Mouse (Mus musculus): Measurements from ENCODE around the gene Nos1.

Nos1 gene

DNA sequence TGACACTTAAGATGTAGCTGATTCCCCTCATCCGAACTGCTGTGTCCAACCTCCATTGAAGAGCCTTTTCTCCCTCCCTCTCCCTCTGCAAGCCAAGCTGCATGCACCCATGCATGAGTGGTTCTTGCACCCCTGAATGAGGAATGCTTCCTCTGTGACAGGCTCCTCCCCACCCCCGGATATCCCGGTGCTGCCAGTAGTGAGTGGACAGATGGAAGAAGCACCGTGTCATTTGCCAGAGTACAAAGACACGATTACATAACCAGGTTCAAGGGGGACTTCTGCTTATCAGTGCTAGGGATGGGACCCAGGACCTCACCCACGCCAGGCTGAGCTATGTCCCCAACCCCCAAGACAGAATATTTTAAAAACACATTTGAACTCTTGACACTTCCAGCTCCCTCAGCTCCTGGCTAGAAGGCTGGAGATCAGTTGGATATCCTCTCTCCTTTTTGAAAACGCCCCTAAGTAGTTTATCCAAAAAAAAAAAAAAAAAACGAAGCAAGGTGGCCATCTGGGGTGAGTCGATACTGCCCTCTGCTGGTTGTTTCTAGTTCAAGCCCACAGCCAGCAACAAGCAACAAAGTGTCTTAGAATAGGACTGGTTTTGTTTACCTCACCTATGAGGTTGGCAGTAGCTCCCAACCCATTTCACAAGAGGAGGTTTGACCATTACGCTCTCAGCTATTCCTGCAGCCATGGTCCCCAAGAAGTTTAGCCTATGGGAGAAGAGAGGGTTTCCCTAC is 175.0 kb downstream of the Nos1 start:
- DNase-seq (ENCODE audit: low read depth, low spot score) = peak; percentile 77

DNA sequence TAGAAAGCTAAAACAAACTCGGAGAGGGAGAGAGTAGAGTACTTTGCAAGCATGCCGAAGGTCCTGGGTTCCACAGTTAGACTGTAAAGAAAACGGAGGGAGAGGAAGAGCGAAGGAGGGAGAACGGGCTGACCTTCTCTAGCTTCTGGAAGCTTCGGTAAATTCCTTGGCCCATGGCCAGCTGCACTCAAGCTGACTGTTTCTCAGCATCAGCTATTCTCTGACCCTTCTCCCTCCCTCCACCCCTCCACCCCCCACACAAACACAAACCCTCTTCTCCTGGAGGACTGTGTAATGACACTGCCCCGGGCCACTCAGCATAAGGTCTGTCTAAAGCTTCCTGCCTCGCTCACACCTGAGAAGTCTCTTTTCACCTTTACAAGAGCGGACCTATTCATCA is 183.9 kb downstream of the Nos1 start:
- no peak for DNase-seq (ENCODE audit: low read depth, low spot score)

DNA sequence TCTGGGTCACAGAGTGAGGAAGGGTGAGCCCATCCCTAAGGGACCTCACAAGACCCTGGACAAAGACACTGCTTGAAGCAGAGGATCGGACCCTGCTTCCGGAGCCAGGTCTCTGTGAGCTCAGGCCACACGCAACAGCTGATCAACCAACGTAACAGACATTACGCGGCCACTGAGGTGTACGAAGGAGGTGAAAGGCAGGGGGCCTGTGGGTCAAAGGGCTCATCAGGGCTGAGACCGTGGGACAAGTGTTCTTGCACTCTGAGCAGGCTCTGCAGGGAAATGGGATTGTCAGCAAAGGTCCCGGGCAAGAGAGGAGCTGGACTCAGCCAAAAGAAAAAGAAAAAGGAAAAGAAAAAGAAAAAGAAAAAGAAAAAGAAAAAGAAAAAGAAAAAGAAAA is 186.1 kb downstream of the Nos1 start:
- DNase-seq (ENCODE audit: low read depth, low spot score) = no peak

DNA sequence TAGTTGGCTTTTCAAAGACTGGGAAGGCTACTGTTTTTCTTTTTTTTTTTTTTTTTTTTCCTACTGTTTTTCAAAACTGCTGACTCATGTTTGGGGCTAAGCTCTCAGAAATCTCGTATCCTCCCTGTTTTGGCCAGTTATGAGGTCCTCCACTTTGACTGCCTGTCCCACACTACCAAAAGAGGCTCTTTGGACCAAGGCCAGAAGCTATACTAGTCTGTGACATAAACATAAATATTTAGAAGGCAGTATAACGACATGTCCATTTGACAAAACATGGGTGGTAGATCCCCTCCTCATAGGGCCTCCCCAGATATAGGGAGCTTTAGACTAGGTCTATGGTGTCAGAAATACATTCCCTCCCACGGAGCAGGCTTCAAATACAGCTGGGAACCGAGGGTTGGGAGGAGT is 186.8 kb downstream of the Nos1 start:
- peak; percentile 57 for DNase-seq (ENCODE audit: low read depth, low spot score)

DNA sequence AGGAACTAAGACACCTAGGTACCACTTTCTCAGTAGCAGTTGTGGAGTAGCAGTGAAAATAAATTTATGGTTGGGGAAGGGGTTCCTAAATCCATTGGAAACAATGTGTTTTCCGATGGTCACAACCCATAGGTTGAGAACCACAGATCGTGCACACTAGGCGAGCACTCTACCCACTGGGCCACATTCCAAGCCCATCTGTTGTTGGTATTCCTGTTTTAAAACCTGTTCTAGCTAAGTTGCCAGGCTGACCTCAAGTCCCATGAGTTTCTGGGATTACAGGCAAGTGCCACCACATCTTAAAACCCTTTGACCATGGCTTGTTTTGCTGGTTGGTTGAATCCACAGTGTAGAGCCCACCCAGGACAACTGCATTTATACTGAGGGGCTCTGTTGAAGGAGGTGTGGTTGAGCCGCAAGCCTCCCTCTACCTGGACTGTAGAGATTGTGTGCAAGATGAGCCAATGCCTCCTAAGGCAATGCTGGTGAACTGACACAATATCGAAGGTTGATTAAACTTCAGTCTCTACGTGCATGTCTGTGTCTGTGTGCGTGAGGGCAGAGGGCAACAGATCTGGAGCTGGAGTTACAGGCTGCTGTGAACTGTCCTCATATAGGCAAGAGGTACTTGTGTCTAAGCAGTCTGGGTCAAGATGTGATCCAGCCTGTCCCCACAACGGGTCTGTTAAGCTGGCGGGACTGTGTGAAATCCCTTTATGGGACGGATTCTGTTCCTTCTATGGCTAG is 189.0 kb downstream of the Nos1 start:
- DNase-seq (ENCODE audit: low read depth, low spot score) = no peak

DNA sequence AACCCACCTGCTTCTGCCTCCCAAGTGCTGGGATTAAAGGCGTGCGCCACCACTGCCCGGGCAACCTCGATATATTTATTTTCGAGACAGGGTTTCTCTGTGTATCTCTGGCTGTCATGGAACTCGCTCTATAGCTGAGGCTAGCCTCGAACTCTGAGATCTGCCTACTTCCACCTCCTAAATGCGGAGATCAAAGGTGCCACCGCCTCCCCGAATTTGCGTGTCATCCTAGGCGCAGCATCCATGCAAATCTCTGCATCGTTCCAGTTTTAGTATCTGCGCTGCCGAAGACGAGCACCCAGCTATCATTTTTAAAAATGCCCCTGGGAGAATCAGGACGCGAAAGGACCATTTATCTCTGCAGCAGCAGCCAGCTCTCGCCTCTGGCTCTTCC is 195.4 kb downstream of the Nos1 start:
- DNase-seq (ENCODE audit: low read depth, low spot score) = no peak

DNA sequence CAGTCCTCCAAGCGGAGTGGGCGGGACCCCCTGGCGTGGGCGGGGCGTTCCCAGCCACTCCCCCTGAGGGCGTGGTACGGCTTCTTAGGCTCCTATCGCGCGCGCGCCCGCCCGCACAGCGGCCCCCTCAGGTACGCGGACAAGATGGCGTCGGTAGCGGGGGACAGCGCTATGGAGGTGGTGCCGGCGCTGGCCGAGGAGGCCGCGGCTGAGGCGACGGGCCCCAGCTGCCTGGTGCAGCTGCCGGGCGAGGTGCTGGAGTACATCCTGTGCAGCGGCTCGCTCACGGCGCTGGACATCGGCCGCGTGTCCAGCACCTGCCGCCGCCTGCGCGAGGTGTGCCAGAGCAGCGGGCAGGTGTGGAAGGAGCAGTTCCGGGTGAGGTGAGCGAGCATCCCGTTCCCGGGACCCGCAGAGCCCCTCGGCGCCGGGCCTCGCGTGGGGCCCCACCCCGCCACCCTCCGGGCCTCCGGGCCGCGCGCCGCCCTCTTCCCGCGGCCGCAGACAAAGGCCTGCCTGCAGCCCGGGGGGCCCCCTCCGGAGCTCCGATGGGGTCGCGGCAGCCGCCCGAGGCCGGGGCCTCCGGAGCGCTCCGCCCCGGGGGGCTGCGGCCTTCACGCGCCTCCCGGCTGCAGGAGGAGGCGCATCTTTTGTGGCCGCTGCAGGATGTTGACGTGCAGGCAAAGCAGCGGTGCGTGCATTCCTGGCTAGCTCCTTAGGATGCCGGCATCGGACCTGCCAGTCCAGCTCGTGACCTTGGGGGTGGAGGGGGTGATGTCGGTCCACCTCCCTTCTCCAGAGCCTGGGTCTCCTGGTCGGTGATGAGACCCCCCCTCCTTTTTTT is 196.0 kb downstream of the Nos1 start, which contains the start of gene Fbxo21:
Gene Fbxo21, plus strand, starts transcription at position 74 of the 844 bp plus-strand sequence.
- DNase-seq (ENCODE audit: low read depth, low spot score) = peak; percentile 93

DNA sequence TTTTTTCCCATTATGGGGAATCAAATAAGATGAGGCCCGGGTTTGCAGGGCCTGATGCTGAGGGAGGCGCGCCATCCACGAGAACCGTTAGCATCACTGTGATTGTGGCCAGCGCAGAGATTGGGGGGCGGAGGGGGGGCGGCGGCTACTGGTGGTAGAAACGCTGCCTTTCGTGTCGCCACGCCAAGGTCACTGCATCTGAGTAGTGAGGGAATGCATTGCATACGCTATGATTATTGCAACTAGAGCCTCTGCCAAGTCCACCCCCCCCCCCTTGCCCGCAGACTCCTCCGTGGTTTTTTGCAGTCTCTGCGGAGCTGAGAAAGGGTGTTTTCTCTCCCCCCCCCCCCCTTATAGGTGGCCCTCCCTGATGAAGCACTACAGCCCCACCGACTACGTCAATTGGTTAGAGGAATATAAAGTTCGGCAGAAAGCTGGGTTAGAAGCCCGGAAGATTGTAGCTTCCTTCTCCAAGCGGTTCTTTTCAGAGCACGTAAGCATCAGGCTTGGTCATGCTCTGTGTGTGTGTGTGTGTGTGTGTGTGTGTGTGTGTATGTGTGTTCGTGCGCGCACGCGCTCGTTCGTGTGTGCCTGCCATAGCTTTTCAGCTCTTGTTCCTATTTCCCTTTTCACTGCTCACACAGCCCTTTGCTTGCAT is 196.8 kb downstream of the Nos1 start:
- DNase-seq (ENCODE audit: low read depth, low spot score) = no peak

DNA sequence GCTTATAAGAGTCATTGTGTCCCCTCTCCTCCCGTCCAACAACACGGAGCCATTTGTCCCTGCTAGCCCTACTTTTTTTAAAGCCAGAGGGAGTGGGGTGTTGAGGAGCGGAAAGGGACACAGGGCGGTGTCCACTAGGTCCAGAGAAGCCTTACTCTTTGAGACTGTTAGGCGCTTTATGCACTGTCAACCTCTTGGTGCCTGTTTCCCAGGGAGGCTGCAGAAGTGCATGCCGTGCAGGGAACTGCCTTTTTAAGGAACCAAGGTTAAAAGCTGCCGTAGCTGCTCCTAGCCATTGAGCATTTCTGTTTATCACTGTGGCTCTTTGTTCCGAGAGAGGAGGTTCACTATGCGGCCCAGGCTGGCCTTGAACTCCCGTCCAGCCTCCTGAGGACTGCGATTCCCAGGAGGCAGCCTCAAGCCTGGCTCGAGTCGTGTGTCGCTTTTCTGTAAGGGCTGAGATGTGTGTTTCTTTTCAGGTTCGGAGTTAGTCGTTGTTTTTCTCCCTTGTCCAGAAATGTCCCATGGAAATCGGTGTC is 197.4 kb downstream of the Nos1 start:
- DNase-seq (ENCODE audit: low read depth, low spot score) = no peak

DNA sequence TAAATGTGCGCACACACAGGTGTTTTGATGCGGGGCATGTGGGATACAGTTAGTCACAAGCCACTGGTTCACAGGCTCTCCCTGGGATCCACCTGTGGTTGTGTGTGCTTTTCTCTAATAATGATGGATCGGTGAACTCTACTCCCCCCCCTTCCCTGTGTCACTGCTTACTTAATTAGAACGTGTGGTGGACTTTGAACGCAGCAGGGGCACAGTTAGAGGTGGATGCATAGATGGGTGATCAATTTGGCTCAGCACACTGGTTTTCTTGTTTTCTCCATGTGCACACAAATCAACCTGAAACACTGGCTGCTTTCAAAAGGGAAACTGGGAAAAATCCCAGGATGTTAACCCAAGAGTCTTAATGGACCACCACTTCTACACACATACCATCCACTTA is 198.2 kb downstream of the Nos1 start:
- DNase-seq (ENCODE audit: low read depth, low spot score) = no peak

DNA sequence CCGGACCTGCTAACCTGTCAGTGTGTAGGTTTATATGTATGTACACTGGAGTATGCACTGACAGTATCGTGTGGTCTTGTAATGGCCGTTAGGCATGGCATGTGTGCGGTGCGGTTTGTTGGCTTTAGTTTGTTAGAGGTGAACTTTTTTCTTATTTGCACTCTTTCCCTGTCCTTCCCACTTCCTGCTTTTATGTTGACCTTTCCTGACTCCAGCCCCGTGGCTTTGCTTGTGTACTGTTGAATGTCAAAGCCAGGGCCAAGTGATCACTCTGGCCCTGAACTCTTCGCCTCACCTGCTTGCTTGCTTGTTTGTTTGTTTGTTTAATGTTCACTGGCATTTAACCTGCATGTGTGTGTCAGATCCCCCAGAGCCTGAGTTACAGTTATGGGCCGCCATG is 200.1 kb downstream of the Nos1 start:
- DNase-seq (ENCODE audit: low read depth, low spot score) = no peak

DNA sequence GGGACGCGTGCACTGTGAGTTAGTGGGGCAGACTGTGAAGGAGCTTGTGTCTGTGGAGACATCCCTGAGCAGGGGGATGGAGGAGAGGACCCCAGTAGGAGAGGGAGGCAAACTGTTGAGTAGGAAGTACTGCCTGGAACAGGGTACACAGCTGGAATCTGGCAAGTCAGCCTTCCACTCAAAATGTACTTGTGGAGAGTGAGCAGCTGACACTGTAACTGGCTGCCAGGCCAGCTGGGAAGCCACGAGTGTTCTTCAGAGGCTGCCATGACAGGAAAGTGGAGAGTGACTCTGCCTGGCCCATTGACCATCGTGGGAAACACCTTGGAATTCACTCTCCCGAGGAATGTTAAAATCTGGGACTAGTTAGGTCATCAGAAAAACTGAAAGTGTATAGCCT is 201.1 kb downstream of the Nos1 start:
- no peak for DNase-seq (ENCODE audit: low read depth, low spot score)

DNA sequence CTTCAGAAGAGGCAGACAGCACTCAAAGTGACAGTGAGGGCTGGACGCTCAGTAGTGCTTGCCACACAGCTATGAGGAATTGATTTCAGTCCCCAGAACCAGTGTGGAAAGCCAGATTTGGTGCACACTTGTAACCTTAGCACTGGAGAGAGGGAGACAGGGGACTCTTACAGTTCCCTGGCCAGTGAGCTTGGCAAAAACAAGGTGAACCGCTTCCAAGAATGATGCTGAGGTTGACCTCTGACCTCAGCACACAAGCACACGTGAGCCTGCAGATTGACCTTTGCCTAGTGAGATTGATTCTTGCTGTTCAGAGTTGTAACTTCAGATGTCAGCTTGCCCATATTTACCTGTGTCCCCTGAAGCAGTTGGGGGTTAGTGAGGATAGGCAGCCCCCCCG is 205.5 kb downstream of the Nos1 start:
- no peak for DNase-seq (ENCODE audit: low read depth, low spot score)

DNA sequence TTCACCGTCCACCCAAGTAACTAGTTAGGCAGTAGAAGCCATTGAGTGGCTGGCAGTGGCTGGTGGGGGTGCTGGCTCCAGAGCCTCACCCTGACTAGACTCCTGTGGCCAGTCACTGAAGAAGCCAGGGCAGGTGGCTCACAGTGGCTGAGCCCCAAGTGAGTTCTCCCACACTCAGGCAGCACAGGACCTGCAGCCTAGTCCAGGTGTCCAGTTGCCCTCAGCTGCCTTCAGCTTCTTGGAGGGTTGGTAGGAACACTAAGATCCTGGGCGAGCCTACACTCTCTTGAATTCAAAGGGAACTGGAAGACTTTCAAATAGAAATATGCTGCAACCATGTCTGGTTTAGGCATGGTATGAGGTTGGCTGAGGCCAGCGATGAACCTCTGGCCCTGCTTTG is 207.1 kb downstream of the Nos1 start:
- no peak for DNase-seq (ENCODE audit: low read depth, low spot score)

DNA sequence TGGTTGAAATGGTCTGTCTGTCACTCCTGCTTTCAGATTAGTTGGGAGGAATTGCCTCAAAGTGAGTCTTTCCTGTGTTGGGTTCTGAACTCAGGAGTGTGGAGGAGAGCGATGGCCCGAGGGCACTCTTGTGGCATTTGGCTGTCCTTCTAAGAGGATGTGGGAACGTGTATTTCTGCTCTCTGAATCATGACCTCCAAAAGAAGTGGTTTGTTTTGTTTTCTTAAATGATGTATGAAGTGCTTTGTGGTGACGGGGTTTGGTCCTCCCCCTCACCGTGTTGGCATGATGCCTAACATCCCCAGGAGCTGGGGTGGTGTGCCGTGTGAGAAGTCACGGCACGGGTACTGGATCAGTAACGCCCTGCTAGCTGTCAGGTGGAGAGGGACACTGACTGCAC is 207.5 kb downstream of the Nos1 start:
- peak; percentile 55 for DNase-seq (ENCODE audit: low read depth, low spot score)

DNA sequence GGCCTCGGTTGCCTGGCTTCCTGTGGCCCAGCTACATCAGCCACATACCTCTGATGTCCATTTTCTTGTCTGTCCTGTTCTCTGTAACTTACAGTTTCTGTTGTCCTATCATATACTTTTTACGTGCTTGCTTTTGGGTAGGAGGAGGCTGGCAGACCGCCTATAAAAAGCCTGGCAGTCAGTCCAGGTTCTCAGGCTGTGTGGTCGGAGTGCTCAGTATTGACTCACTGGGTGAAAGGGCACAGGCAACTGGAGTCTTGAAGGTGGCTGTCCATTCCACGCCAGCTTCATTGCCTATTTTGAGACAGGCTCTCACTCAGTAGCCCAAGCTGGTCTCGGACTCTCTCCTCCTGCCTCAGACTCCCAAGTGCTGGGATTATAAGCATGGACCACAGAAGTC is 208.9 kb downstream of the Nos1 start:
- DNase-seq (ENCODE audit: low read depth, low spot score) = peak; percentile 75

DNA sequence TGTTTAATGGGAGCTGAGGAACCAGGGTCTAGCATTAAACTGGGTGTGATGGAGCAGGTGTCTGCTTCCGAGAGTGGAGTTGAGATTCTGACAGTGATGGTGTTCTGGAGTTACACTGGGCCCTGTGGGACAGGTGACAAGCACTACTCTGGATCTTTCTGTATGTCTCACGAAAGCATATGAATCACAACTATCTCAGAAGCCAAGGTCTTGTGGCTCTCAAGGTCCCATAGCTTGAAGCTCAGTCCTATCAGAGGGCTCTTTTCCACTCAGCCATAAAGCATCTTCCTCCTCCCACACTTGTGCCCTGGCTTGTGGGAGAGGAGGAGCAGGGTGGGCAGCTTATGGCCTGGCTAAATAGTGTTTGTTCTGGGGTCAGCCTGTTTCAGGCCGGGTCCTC is 210.1 kb downstream of the Nos1 start:
- DNase-seq (ENCODE audit: low read depth, low spot score) = no peak

DNA sequence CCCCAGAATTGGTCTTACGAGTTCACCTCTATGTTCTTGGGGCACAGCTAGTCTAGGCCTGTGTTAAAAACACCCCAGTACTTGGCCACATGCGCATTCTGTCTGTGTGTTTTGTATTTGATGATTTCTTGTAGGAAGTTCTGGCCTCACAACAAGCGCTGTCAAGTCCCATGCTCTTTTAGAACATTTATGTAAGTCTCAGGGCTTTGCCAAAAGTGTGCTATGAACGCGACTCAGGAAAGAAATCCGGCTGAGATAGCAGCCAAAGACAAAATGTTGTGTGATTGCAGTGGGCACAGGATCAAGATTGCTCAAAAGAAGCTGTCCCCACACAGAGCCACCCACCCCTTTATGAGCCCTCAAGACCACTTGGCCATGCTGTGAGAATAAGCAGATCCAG is 212.7 kb downstream of the Nos1 start:
- no peak for DNase-seq (ENCODE audit: low read depth, low spot score)

DNA sequence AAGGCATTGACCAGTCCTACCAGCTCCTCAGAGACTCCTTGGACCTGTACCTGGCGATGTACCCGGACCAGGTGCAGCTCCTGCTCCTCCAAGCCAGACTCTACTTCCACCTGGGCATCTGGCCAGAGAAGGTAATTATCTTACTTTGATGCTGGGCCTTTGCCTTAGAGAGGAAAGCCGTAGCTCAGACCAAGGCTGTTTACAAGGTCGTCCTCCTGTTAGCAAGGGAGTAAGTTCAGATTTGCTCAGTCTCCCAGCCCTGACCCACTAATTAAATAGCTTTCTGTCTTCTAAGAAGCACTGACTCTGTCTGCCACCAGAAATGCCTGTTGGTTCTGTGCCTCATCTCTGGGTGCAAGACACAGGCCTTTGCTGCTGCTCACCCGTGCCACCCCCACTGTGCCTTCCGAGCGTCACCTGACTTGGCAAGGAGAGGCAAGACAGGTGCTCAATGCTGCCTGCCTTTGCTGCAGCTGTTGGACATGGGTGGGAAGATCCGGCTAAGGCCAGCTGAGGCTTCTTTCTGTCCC is 214.6 kb downstream of the Nos1 start:
- no peak for DNase-seq (ENCODE audit: low read depth, low spot score)

DNA sequence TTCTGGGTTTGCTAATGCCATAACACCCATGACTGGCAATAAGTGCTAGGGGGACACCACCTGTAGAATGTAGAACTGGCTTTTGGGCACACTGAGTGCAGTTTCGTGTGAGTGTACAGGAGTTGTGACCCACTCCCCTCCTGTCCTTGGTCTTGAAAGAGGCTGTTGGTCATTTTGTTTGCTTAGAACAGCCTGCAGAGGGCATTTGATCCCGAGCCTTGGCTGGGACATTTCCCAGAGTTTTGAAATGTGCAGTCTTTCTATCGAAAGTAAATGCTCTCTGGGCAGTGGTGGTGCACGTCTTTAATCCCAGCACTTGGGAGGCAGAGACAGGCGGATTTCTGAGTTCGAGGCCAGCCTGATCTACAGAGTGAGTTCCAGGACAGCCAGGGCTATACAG is 215.1 kb downstream of the Nos1 start:
- DNase-seq (ENCODE audit: low read depth, low spot score) = no peak

DNA sequence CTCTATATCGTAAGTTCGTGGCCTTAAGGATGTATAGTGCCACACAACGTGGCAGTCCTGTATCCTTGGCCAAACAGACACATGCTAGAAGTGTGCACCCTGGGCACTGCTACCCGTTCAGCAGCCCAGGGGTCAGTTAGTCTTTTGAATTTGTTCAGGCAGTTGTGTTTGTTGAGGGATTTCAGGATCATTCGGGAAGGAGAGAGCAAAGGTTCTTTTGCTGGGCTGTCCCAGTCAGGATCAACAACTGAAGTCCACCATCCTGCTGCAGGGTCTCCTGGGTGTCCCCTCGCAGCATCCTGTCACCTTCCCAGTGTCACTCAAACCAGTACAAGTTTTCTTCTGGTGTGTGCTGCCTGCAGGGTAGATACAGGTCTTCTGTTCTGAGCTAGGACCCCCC is 215.7 kb downstream of the Nos1 start:
- no peak for DNase-seq (ENCODE audit: low read depth, low spot score)

All from 3T3-L1 (cell line).